Mouse (Mus musculus): Measurements from ENCODE around the gene Tgfb1i1. TPM values are rescaled to one million over a fixed set of nuclear protein-coding genes. Genes with fewer than 3 reads are reported as not detected.

The Tgfb1i1 gene
- total RNA-seq, 2 experiments from 2014 or later, result 1.3 to 2.2 TPM

DNA sequence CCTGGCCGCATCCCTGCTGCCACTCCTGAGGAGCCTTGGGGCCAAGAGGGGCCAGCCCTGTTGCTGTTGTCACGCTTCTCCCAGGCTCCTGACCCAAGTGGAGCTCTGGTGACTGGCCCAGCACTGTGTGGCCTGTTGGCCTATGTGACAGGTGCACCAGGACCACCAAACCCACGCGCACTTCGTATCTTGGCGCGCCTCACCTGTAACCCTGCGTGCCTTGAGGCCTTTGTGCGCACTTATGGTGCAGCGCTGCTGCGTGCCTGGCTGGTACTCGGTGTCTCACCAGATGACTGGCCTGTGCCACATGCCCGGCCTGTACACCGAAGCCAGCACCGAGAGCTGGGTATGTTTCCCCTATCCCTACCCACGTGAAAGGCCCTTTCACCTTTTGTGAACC, 4.3 kb upstream of the Tgfb1i1 start:
- no peak for ATAC-seq (replicated peaks; ENCODE audit: low FRiP score, low TSS enrichment, poor library complexity, severe bottlenecking)

DNA sequence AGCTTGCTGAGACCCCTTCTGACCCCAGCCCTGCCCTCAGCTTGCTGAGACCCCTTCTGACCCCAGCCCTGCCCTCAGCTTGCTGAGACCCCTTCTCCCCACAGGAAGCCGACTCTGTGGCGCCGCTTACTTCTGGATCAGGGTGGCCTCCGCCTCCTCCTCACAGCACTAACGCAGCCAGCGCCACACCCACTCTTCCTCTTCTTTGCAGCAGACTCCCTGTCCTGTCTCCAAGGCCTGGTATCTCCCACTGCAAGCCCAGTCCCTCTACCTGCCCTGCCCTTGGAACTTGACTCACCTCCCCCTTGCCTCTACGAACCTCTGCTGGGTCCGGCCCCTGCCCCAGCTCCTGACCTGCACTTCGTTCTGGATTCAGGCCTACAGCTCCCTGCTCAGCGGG, 2.7 kb upstream of the Tgfb1i1 start:
- no peak for ATAC-seq (replicated peaks; ENCODE audit: low FRiP score, low TSS enrichment, poor library complexity, severe bottlenecking)

DNA sequence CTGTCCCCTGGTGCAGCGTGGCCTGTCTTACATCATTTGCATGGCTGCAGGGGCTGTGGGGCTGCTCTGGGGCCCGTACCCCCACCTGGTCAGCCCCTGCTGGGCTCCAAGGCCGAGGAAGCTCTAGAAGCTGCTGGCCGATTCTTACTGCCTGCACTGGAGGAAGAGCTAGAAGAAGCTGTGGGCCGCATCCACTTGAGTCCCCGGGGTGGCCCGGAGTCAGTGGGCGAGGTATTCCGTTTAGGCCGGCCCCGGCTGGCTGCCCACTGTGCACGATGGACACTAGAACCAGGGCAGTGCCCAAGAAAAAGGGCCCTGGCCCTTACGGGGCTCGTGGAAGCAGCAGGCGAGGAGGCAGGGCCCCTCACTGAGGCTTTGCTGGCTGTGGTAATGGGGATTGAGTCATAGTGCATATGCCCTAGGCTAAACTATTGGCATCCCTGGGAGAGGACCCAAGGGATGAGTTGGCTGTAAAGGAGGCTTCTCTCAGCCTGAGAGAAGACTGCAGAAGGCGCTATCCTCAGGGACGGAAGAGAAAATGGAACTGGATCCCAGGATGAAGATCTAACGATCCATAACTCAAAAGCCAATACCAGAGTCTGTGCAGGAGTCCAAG, 2.1 kb upstream of the Tgfb1i1 start:
- ATAC-seq (replicated peaks; ENCODE audit: low FRiP score, low TSS enrichment, poor library complexity, severe bottlenecking), result no peak

DNA sequence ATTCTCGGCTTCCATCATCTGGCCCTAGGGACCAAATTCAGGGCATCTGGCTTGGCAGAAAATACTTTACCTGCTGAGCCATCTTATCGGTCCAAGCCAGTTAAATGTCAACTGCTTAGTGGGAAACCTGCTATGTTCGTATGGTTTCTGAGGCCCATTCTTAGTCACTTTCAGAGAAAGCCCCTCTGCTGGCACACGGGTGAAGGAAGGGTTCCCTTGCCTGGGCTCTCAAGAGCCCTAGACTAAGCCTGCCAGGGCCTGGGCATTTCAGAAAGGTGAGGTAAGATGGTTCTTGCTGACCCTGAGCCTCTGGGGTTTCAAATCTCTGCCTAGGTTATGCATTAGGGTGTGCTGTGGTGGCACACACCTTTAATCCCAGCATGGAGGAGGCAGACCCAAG, 1.1 kb upstream of the Tgfb1i1 start:
- no peak for ATAC-seq (replicated peaks; ENCODE audit: low FRiP score, low TSS enrichment, poor library complexity, severe bottlenecking)

DNA sequence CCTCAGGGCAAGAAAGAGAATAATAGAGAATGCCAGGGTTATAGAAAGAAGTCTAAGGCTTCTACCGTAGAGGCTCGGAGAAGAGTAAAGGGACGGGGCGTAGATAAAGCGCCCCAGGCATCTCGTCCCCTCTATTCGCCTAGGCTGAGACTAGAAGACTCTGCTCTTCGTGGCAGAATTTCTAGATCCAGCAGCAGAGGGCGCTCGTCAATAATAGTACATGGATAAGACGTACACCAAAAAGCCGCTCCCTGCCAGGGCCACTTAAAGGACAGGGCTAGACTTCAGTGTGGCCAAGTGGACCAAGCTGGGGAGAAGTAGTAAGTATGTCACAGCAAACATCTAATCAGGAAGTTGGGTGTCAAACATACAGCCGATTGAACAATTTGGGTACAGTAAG, 831 bp downstream of the Tgfb1i1 start:
- ATAC-seq (replicated peaks; ENCODE audit: low FRiP score, low TSS enrichment, poor library complexity, severe bottlenecking), result peak; percentile 73

- no peak for ATAC-seq (replicated peaks; ENCODE audit: low FRiP score, low TSS enrichment, poor library complexity, severe bottlenecking)
Observed at GRCm38 (mm10) chr7:128248081-128249042, 1.8 kb downstream of the Tgfb1i1 start.

DNA sequence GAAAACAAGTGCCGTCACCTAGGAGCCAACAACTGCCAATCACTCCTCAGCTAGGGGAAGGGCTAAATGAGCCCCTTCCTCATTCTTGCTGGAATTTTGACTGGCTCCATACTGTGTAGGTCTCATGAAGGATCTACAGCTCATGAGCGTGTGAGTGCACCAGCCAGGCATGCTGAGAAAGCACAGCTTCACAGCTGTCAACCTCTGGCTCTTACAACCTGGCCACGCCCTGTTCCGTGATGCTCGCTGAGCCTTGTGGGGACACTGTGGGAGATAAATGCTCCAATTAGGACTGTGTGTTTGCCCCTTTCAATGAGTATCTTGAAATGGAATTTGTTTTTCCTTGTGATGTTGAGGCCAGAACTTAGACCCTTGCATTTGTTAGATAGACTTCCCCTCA, 3.4 kb downstream of the Tgfb1i1 start:
- ATAC-seq (replicated peaks; ENCODE audit: low FRiP score, low TSS enrichment, poor library complexity, severe bottlenecking), result 0 out of 2 replicates have a peak, but pooled peaks have one; percentile 38

- no peak for ATAC-seq (replicated peaks; ENCODE audit: low FRiP score, low TSS enrichment, poor library complexity, severe bottlenecking)
Observed at GRCm38 (mm10) chr7:128251946-128252345, 5.3 kb downstream of the Tgfb1i1 start.

DNA sequence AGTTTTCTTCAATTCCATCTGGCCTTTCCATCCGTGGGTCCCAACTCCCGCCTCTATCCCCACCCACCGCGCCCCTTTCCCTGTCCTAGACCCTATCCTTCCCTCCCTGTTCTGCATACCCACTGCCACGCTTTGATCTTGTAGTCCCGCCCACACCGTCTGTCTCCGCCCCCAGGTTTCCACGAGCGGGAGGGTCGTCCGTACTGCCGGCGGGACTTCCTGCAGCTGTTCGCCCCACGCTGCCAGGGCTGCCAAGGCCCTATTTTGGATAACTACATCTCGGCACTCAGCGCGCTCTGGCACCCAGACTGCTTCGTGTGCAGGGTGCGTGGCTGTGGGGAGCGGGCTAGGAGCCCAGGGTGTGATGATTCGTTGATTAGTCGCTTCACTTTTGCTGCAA, 6.0 kb downstream of the Tgfb1i1 start:
- 0 out of 2 replicates have a peak, but pooled peaks have one; percentile 35 for ATAC-seq (replicated peaks; ENCODE audit: low FRiP score, low TSS enrichment, poor library complexity, severe bottlenecking)

DNA sequence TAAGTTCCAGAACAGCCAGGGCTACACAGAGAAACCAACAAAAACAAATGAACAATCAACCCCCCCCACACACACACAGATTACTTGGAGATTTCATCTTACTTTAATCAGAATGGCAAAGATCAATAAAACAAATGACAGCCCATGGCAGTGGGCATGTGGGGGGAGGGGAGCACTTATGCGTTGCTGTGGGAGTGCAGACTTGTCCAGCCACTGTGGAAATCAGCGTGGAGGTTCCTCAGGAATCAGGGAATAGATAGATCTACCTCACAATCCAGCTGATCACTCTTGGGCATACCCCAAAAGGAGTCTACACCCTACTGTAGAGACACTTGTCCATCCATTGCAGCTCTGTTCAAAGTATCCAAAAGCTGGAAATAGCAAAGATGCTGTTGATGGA, 8.4 kb downstream of the Tgfb1i1 start:
- no peak for ATAC-seq (replicated peaks; ENCODE audit: low FRiP score, low TSS enrichment, poor library complexity, severe bottlenecking)

DNA sequence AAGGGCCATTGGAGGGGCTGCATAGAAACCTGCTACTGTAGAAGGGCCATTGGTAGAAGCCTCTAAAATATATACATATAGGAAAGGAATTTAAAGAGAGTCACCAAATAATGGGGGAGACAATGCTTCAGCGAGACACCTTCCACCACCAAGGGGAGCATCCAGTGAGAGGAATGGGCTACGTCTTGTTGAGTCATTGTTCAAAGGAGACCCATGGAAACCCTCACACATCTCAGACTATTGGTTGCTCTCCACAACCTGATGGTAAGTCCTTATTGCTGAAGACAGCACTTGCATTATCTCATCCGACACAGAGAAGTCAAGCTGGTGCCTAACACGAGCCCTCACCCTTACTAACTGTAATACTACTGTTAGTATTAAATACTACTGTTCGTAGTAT, 9.1 kb downstream of the Tgfb1i1 start:
- no peak for ATAC-seq (replicated peaks; ENCODE audit: low FRiP score, low TSS enrichment, poor library complexity, severe bottlenecking)

DNA sequence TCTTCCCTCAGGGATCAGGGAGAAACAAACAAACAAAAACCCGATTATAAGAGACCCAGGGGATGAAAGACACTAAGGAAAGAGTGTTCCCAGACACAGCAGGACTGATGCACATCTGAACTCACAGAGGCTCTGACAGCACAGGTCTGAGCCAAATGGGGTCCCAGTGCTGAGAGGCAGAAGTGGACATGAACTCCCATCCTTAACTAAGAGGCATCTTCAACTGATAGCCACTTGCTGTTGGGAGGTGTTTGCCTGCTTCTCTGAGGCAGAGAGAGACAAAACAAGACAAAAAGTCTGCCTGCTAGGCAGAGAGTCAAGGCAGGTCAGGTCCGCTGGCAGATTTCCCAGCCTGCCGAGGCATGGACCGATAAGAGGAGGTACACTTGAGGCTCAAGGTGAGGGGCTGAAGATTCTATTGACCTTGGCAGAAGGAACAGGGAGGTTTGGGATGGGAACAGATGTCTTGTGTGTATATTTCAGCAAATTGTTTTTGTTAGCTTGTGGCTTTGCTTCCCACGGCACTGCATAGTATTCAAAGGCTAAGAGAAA, 10.2 kb downstream of the Tgfb1i1 start:
- ATAC-seq (replicated peaks; ENCODE audit: low FRiP score, low TSS enrichment, poor library complexity, severe bottlenecking), result peak; percentile 51

GRCm38 (mm10) chr7:128265411-128265810, 18.8 kb downstream of the Tgfb1i1 start, which contains the start of gene Slc5a2:
TSS of gene Slc5a2 (plus strand) at chr7:128265657.
- no peak for ATAC-seq (replicated peaks; ENCODE audit: low FRiP score, low TSS enrichment, poor library complexity, severe bottlenecking)

DNA sequence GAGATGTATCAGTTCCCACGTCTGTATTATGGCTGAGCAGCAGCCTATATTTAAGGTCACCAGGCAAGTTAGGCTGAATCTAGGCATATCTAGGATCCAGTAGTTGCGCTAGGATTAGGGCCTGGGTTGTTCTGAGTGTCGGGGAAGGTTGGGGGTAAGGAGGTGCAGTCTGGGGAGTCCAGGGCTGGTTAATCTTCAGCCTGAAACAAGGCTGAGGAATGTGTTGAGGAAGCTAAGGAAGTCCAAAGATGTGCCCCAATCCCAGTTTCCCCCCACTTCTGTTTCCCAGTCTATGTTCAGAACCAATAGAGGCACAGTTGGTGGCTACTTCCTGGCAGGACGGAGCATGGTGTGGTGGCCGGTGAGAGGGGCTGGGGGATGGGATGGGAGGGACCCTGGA, 19.4 kb downstream of the Tgfb1i1 start:
- no peak for ATAC-seq (replicated peaks; ENCODE audit: low FRiP score, low TSS enrichment, poor library complexity, severe bottlenecking)

GRCm38 (mm10) chr7:128267391-128267790, 20.8 kb downstream of the Tgfb1i1 start:
- no peak for ATAC-seq (replicated peaks; ENCODE audit: low FRiP score, low TSS enrichment, poor library complexity, severe bottlenecking)

- no peak for ATAC-seq (replicated peaks; ENCODE audit: low FRiP score, low TSS enrichment, poor library complexity, severe bottlenecking)
Observed at GRCm38 (mm10) chr7:128267813-128268212, 21.2 kb downstream of the Tgfb1i1 start.

GRCm38 (mm10) chr7:128270431-128270850, 23.8 kb downstream of the Tgfb1i1 start:
- ATAC-seq (replicated peaks; ENCODE audit: low FRiP score, low TSS enrichment, poor library complexity, severe bottlenecking), result peak; percentile 93

DNA sequence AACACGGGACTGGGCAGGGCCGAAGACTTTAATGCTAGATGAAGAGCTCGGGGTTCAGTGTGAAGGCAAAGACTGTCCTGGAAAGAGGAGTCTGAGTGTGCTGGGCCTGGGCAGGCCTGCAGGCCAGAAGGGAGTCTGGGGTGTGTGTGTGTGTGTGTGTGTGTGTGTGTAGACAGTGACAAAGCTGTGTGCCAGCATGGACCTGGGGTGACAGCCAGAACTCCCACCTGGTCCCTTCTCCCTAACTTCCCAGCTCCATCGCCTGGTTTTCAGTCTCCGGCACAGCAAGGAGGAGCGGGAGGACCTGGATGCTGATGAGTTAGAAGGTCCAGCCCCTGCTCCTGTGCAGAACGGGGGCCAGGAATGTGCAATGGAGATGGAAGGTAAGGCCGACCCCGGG, 24.9 kb downstream of the Tgfb1i1 start:
- no peak for ATAC-seq (replicated peaks; ENCODE audit: low FRiP score, low TSS enrichment, poor library complexity, severe bottlenecking)

DNA sequence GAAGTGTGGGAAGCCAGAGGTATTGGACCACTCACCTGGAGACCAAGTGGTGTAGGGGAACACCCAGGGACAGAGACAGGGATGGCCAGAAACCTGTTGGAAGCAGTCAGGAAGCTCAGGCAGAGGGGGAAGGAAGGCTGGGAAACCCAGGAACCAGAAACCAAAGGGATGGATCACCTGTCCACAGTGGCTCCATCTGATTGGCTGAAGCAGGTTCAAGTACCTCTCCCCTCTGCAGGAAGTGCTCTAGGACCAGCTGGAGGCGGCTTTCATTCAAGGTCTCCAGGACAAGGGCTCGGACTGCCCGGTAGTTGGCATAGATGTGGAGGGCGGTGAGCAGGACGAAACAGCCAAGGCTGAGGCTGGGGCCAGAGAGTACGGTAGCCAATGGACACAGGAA, 29.4 kb downstream of the Tgfb1i1 start:
- ATAC-seq (replicated peaks; ENCODE audit: low FRiP score, low TSS enrichment, poor library complexity, severe bottlenecking), result no peak

- ATAC-seq (replicated peaks; ENCODE audit: low FRiP score, low TSS enrichment, poor library complexity, severe bottlenecking), result no peak
Observed at GRCm38 (mm10) chr7:128279750-128280149, 33.1 kb downstream of the Tgfb1i1 start.

Measured in megakaryocyte-erythroid progenitor cell, adult 5-6 weeks (primary cell).